Mouse (Mus musculus) thymus, adult 2 months (tissue): ENCODE measurements around the gene Gas2l1. TPM values are rescaled to one million over a fixed set of nuclear protein-coding genes. Genes with fewer than 3 reads are reported as not detected.

Source experiments
- DNase-seq: peaks from one replicate; pipeline ENCODE4 v3.0.0; 2021
- H3K27ac ChIP-seq: fragments of 200-500 bp; 2 replicates; pipeline ENCODE4 v1.5.1; 2012; ENCODE audit warnings: low read length, control low read depth; ENCODE audit not compliant: control insufficient read depth, insufficient read depth
- H3K27me3 ChIP-seq: fragments of 200-500 bp; 2 replicates; pipeline ENCODE4 v1.6.1; 2012; ENCODE audit warnings: mild to moderate bottlenecking, low read length, moderate library complexity, mixed read lengths; ENCODE audit not compliant: control insufficient read depth, insufficient read depth
- H3K36me3 ChIP-seq: fragments of 200-500 bp; 2 replicates; pipeline ENCODE4 v1.6.1; 2012; ENCODE audit warnings: mild to moderate bottlenecking, low read length, moderate library complexity; ENCODE audit not compliant: control insufficient read depth, insufficient read depth
- H3K4me1 ChIP-seq: fragments of 200-500 bp; replicated peaks from 2 replicates; pipeline ENCODE4 v1.6.1; 2012; ENCODE audit warnings: low read length; ENCODE audit not compliant: control insufficient read depth, insufficient read depth
- H3K4me3 ChIP-seq: fragments of 200-500 bp; 2 replicates; pipeline ENCODE4 v1.5.1; 2012; ENCODE audit warnings: mild to moderate bottlenecking, low read length, control low read depth, moderate library complexity; ENCODE audit not compliant: control insufficient read depth, insufficient read depth
- CTCF ChIP-seq: fragments of 200-500 bp; IDR thresholded peaks from 2 replicates; pipeline ENCODE4 v1.5.1; 2012; ENCODE audit warnings: mild to moderate bottlenecking, control low read depth, low read length, moderate library complexity, borderline replicate concordance; ENCODE audit not compliant: control insufficient read depth, poor library complexity, insufficient read depth; ENCODE audit errors: extremely low read depth
- POLR2A ChIP-seq: fragments of 200-500 bp; IDR thresholded peaks from 2 replicates; pipeline ENCODE4 v1.6.1; 2012; ENCODE audit warnings: mild to moderate bottlenecking, low read length, control low read depth, moderate library complexity; ENCODE audit not compliant: control insufficient read depth, poor library complexity, insufficient read depth; ENCODE audit errors: extremely low read depth
- WGBS: fragments of 180-500 bp; shearing (Covaris S2); methylation state at CpG from one replicate; pipeline ENCODE4 v1.1.7; 2018; 5-methylcytosine and 5-hydroxymethylcytosine counted together
- polyA plus RNA-seq: library from polyadenylated mRNA; depleted of rRNA; stranded (reverse); fragments of >200 nt; gene quantifications from 2 replicates; pipeline ENCODE4 v1.2.3, GENCODE M21; 2012

Gas2l1 gene
- polyA plus RNA-seq, 1 experiment, result 24.9 TPM

DNA sequence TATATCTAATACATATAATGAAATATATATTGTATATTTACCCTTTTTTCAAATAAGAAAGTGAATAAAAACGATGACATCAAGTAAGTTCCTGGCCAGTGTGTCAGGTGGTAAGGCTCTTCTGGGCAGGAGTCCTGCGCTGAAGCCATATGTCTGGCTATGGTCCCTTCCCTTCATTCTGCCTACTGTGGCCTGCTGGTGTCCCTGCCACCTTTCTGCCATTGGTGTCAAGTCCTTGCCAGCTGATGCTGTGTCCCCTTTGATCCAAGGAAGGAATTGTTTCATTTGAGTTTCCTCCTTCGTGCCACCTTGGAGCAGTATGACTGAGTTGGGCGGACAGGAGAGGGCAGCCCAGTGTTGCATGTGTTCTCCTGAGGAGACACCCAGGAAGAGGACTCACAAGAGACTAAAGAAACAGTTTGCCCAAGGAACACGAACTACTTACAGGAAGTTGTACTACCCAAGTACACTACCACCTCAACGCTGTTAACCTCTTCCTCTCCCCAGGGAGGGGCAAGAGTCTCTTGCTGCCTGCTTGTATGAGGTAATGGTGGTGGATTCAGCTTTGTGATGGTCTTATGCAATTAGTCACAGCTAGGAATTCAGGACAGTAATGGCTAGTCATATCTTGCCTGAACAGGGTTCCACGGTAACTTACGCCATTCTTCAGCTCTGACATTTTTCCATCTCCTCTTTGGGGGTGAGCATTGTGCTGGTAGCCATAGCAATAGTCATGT lies 22.3 kb downstream of the Gas2l1 start:
- no peak for DNase-seq
- Histone ChIP-seq H3K27ac (no peak overlapping the region), H3K27me3 (no peaks in the 10 kb centered on the region), H3K4me3 (no peak overlapping the region), H3K36me3 (peaks cover 13% of the 10 kb centered on the region), H3K4me1 (no peaks in the 10 kb centered on the region)
- 72% methylated on average over 8 of the region's 8 CpGs for WGBS
- no peak for TF ChIP-seq CTCF
- TF ChIP-seq POLR2A, result no peak

DNA sequence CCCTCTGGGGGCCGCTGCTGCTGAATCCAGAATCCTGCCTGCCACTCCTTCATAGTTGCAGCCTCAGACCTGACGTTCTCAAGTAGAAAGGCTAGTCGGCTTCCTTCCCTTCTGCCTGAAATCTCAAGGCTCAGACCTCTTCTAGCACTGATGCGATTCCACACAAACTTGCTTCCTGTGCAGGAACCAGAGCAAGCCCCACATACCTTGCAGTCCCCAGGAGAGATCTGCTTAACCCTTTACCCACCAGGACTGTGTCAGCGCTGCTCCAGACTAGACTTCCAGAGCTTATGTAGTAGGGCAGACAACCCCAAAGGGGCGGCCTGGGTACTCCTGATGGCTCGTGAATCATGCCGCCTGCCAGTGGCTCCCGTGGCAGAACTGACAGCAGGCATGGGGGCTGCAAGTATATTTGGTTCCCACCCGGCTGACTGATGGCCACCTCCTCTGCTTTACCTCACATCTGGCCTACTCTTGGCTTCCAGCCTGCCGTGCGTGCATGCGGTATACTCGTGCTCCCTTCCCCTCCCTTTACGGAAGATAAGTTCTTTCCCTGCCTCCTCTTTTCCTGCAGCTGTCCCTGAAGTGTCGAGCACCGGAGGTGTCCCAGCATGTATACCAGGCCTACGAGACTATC lies 23.9 kb downstream of the Gas2l1 start:
- no peaks in the 10 kb centered on the region for H3K27me3 ChIP-seq
- WGBS, result 92% methylated on average over 18 of the region's 18 CpGs
- no peak for TF ChIP-seq CTCF
- no peak for TF ChIP-seq POLR2A
- no peak overlapping the region for H3K27ac ChIP-seq
- no peaks in the 10 kb centered on the region for H3K4me1 ChIP-seq
- no peak overlapping the region for H3K4me3 ChIP-seq
- H3K36me3 ChIP-seq, result peaks cover 25% of the 10 kb centered on the region
- DNase-seq, result no peak

DNA sequence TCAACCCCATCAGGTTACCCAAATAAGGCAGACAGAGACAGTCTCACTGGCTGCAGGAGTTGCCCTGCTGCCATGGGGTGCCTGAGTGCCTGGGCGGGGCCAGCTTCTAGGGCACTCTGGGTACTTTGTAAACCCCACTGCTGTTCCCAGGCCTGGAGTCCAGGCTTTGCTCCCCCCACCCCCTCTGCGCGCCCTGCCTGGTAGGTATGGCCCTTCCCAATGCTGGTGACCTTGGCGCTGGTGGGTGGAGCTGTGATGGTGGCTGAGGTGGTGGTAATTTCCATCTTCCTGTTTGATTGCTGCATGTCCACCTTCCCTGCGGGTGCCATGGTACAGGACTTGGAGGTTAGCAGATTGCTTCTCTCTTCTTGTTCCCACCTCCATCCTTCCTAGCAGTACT lies 24.5 kb downstream of the Gas2l1 start:
- no peak overlapping the region for H3K27ac ChIP-seq
- H3K4me1 ChIP-seq, result no peaks in the 10 kb centered on the region
- DNase-seq, result no peak
- no peak overlapping the region for H3K4me3 ChIP-seq
- H3K36me3 ChIP-seq, result peaks cover 29% of the 10 kb centered on the region
- H3K27me3 ChIP-seq, result no peaks in the 10 kb centered on the region
- TF ChIP-seq CTCF (no peak), POLR2A (no peak)
- WGBS, result 98% methylated on average over 5 of the region's 5 CpGs

DNA sequence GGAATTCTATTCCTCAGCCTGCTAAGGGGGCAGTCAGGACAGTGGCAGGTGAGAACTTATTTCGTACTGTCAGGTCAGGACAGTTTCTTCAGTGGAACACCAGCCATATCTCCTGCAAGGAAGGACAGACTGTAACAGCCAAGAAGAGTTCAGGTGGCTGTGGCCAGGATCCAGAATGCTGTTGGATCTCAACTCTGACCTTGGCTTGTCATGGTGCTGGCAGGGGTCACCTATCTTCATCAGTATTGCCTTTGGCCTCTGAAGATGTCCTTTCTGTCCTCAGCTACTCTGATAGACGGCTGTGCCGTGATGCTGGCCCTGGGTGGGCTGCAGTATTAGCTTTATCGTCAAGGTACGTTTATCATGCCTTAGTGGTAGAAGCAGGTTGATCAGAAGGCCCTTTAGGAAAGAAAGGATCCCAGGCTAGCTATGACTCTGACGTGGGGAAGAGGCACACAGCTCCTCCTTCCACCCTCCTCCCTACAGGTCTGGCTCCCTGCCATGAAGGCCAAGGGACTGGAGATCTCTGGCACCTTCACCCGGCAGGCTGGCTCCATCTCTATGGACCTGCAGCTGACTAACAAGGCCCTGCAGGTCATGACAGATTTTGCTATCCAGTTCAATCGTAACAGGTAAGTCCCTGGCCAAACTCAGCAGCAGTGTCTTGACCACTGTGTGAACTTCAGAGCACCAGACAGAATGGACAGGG lies 27.8 kb downstream of the Gas2l1 start:
- WGBS, result 94% methylated on average over 8 of the region's 8 CpGs
- no peaks in the 10 kb centered on the region for H3K4me1 ChIP-seq
- H3K36me3 ChIP-seq, result peaks cover 49% of the 10 kb centered on the region
- no peak overlapping the region for H3K4me3 ChIP-seq
- no peaks in the 10 kb centered on the region for H3K27me3 ChIP-seq
- DNase-seq, result no peak
- H3K27ac ChIP-seq, result no peak overlapping the region
- TF ChIP-seq CTCF (no peak), POLR2A (no peak)

DNA sequence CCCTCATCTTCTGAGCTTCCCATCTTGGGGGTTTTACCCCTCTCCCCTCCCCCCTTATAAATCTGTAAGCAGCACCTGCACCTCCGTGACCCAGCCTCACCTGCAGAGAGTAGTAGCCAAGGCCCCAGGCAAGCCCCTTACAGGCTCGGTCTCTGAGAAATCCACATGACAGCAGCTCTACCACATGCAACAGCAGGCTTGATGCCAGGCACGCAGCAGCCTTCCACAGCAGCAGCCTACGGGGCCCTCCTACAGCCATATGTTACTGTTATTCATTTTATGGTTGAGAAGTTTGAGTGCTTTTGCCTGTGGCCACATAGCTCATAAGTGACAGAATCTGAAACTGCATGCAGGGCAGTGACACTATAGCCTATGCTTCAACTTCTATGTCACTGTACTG lies 29.7 kb downstream of the Gas2l1 start:
- Histone ChIP-seq H3K4me1 (no peaks in the 10 kb centered on the region), H3K27ac (no peak overlapping the region), H3K27me3 (no peaks in the 10 kb centered on the region), H3K36me3 (peaks cover 51% of the 10 kb centered on the region), H3K4me3 (no peak overlapping the region)
- DNase-seq, result no peak
- WGBS, result 95% methylated on average over 4 of the region's 4 CpGs
- TF ChIP-seq CTCF, result no peak

DNA sequence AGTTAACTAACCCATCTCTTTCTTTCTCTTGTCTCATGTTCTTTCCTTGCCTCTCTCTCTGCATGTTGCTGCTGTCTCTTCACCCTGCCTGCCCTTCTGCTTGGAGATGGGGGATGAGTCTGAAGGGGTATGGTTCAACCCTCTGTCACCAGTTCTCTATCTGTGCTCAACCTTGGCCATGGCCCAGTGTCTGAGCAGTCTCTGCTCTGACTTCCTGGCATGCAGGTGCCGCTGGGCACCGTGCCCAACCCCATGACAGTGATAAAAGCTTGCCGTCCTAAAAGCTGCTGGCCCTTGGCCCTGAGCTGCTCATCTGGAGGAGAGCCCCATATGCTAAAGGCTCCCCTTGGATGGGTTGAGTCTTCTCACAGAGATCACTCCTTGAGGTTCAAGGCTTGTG lies 32.0 kb downstream of the Gas2l1 start:
- no peaks in the 10 kb centered on the region for H3K4me1 ChIP-seq
- TF ChIP-seq POLR2A (no peak), CTCF (no peak)
- WGBS, result 71% methylated on average over 3 of the region's 3 CpGs
- DNase-seq, result no peak
- H3K27ac ChIP-seq, result no peak overlapping the region
- peaks cover 57% of the 10 kb centered on the region for H3K36me3 ChIP-seq
- no peak overlapping the region for H3K4me3 ChIP-seq
- H3K27me3 ChIP-seq, result no peaks in the 10 kb centered on the region
